Mouse (Mus musculus) liver, embryonic 16.5 days (tissue): ENCODE measurements around the gene Tubgcp3. TPM values are rescaled to one million over a fixed set of nuclear protein-coding genes. Genes with fewer than 3 reads are reported as not detected.
"Not testable (repeated sequence)": the region's sequence is repeated elsewhere in the genome, so short reads cannot be mapped to it uniquely, and the experiment has no call there.

Source experiments
- ATAC-seq: fragments of 200-750 bp; cut with Nextera tagmentation; 2 replicates; pipeline ENCODE4 v1.8.0; 2017; ENCODE audit warnings: low read depth, mild to moderate bottlenecking, moderate number of reproducible peaks, moderate library complexity
- H3K27ac ChIP-seq: fragments of 300-500 bp; sonication (generic); 2 replicates; pipeline ENCODE4 v1.5.1; 2014; ENCODE audit warnings: mild to moderate bottlenecking, low read length
- H3K27me3 ChIP-seq: fragments of 300-500 bp; sonication (generic); 2 replicates; pipeline ENCODE4 v1.6.1; 2014; ENCODE audit warnings: low read depth, low read length, mixed read lengths; ENCODE audit not compliant: control insufficient read depth, insufficient read depth
- H3K36me3 ChIP-seq: fragments of 300-500 bp; sonication (generic); 2 replicates; pipeline ENCODE4 v1.6.1; 2014; ENCODE audit warnings: mild to moderate bottlenecking; ENCODE audit not compliant: control insufficient read depth, insufficient read depth
- H3K4me1 ChIP-seq: fragments of 300-500 bp; sonication (generic); 2 replicates; pipeline ENCODE4 v1.6.1; 2014; ENCODE audit warnings: low read depth, low read length, mixed read lengths; ENCODE audit not compliant: control insufficient read depth
- H3K4me2 ChIP-seq: fragments of 300-500 bp; sonication (generic); 2 replicates; pipeline ENCODE4 v1.6.1; 2014; ENCODE audit warnings: low read depth, low read length, mixed read lengths
- H3K4me3 ChIP-seq: fragments of 300-500 bp; sonication (generic); 2 replicates; pipeline ENCODE4 v1.5.1; 2014; ENCODE audit warnings: low read depth, mild to moderate bottlenecking, low read length
- H3K9ac ChIP-seq: fragments of 300-500 bp; sonication (generic); 2 replicates; pipeline ENCODE4 v1.6.1; 2014; ENCODE audit warnings: low read depth, low read length
- H3K9me3 ChIP-seq: fragments of 300-500 bp; sonication (generic); replicated peaks from 2 replicates; pipeline ENCODE4 v1.6.1; 2016; ENCODE audit warnings: low read length; ENCODE audit not compliant: control insufficient read depth
- WGBS: fragments of 180-500 bp; shearing (Covaris S2); extraction: QIAGEN DNeasy Blood & Tissue Kit; methylation state at CpG from one replicate; pipeline ENCODE4 v1.1.7; 2014; ENCODE audit not compliant: insufficient replicate concordance; 5-methylcytosine and 5-hydroxymethylcytosine counted together
- polyA plus RNA-seq: library from polyadenylated mRNA; unstranded; fragments of >200 nt; fragmentation: Nextera tagmentation; extraction: Ambion mirVana; gene quantifications from 2 replicates; pipeline ENCODE4 v1.2.1, GENCODE M21; 2015

Gene Tubgcp3
- polyA plus RNA-seq, 1 experiment from 2014 or later, result 21.0 TPM

GRCm38 (mm10) chr8:12677529-12677928 lies 5.5 kb upstream of the Tubgcp3 start:
- Histone ChIP-seq H3K36me3 (no peaks in the 10 kb centered on the region), H3K4me3 (no peak overlapping the region), H3K27ac (no peak overlapping the region), H3K9me3 (no peaks in the 10 kb centered on the region), H3K4me2 (no peak overlapping the region), H3K27me3 (peaks cover 7% of the 10 kb centered on the region), H3K9ac (no peak overlapping the region), H3K4me1 (peaks cover 2% of the 10 kb centered on the region)
- WGBS, result 3% methylated on average over 7 of the region's 7 CpGs
- no peak for ATAC-seq

- Histone ChIP-seq H3K27ac (peak overlapping the region; percentile 72), H3K36me3 (no peaks in the 10 kb centered on the region; the same call in 1 of the 2 replicates), H3K4me1 (peaks cover 15% of the 10 kb centered on the region), H3K9me3 (no peaks in the 10 kb centered on the region), H3K4me3 (peak overlapping the region; percentile 91), H3K4me2 (peak overlapping the region; percentile 87), H3K9ac (peak overlapping the region; percentile 89), H3K27me3 (peaks cover 8% of the 10 kb centered on the region)
- ATAC-seq, result peak; percentile 72
- under 1% methylated on average over 38 of the region's 38 CpGs for WGBS
Measured at GRCm38 (mm10) chr8:12671473-12672055, 484 bp downstream of the Tubgcp3 start.

- Histone ChIP-seq H3K9me3 (no peaks in the 10 kb centered on the region), H3K27me3 (peaks cover 8% of the 10 kb centered on the region), H3K36me3 (no peaks in the 10 kb centered on the region; the same call in 1 of the 2 replicates), H3K4me2 (peak overlapping the region; percentile 87), H3K9ac (peak overlapping the region; percentile 89), H3K27ac (peak overlapping the region; percentile 72), H3K4me1 (peaks cover 15% of the 10 kb centered on the region), H3K4me3 (peak overlapping the region; percentile 91)
- 15% methylated on average over 6 of the region's 6 CpGs for WGBS
- ATAC-seq, result peak; percentile 82
Measured at GRCm38 (mm10) chr8:12670965-12671364, 1.1 kb downstream of the Tubgcp3 start.

GRCm38 (mm10) chr8:12668832-12669231 lies 3.2 kb downstream of the Tubgcp3 start:
- Histone ChIP-seq H3K27ac (no peak overlapping the region), H3K27me3 (peaks cover 8% of the 10 kb centered on the region), H3K4me3 (no peak overlapping the region), H3K9ac (no peak overlapping the region), H3K4me2 (no peak overlapping the region), H3K36me3 (no peaks in the 10 kb centered on the region; the same call in 1 of the 2 replicates), H3K9me3 (no peaks in the 10 kb centered on the region), H3K4me1 (peaks cover 18% of the 10 kb centered on the region)
- 87% methylated on average over 6 of the region's 6 CpGs for WGBS
- ATAC-seq, result no peak

GRCm38 (mm10) chr8:12666530-12666929 lies 5.5 kb downstream of the Tubgcp3 start:
- 86% methylated on average over 3 of the region's 3 CpGs for WGBS
- ATAC-seq, H3K4me2 ChIP-seq, H3K36me3 ChIP-seq, H3K27ac ChIP-seq, H3K9ac ChIP-seq, H3K9me3 ChIP-seq, H3K27me3 ChIP-seq, H3K4me3 ChIP-seq: not testable (repeated sequence)
- H3K4me1 ChIP-seq, result peaks cover 12% of the 10 kb centered on the region

GRCm38 (mm10) chr8:12663105-12663456 lies 9.0 kb downstream of the Tubgcp3 start:
- H3K27me3 ChIP-seq, result no peaks in the 10 kb centered on the region
- H3K4me3 ChIP-seq, result no peak overlapping the region
- peaks cover 4% of the 10 kb centered on the region for H3K4me1 ChIP-seq
- H3K4me2 ChIP-seq, result no peak overlapping the region
- H3K9me3 ChIP-seq, result no peaks in the 10 kb centered on the region
- H3K36me3 ChIP-seq, result peaks cover 20% of the 10 kb centered on the region
- H3K27ac ChIP-seq, result no peak overlapping the region
- no peak overlapping the region for H3K9ac ChIP-seq
- 76% methylated on average over 5 of the region's 5 CpGs for WGBS
- no peak for ATAC-seq

- H3K27me3 ChIP-seq, result no peaks in the 10 kb centered on the region
- H3K9me3 ChIP-seq, result no peaks in the 10 kb centered on the region
- no peak overlapping the region for H3K27ac ChIP-seq
- H3K4me3 ChIP-seq, result no peak overlapping the region
- no peak for ATAC-seq
- H3K9ac ChIP-seq, result no peak overlapping the region
- WGBS, result 85% methylated on average over 4 of the region's 4 CpGs
- H3K36me3 ChIP-seq, result peaks cover 25% of the 10 kb centered on the region
- no peak overlapping the region for H3K4me2 ChIP-seq
- peaks cover 4% of the 10 kb centered on the region for H3K4me1 ChIP-seq
Measured at GRCm38 (mm10) chr8:12662375-12663104, 9.5 kb downstream of the Tubgcp3 start.

GRCm38 (mm10) chr8:12657411-12657810 lies 14.6 kb downstream of the Tubgcp3 start:
- Histone ChIP-seq H3K9me3 (no peaks in the 10 kb centered on the region), H3K27me3 (no peaks in the 10 kb centered on the region), H3K27ac (no peak overlapping the region), H3K9ac (no peak overlapping the region), H3K4me3 (no peak overlapping the region), H3K4me1 (no peaks in the 10 kb centered on the region), H3K36me3 (peaks cover 66% of the 10 kb centered on the region), H3K4me2 (no peak overlapping the region)
- ATAC-seq, result no peak
- WGBS, result 92% methylated on average over 16 of the region's 16 CpGs

DNA sequence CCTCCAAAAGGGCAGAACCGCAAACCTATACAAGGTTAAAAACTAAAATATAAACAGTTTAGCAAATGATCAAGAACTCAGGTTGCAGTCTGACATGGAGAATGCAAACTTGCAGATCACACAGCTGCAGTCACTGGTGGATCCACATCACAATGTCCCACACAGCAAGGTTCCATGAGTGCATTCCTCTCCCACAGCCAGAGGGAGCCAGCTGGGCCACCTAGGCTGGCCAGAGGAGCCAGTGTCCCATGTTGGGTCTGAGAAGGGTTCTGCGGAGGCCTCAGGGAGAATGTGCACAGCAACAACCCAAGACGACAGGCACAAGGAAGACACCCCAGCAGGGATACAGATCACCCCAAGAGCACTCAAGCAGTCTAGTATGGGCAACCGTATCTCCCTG lies 20.8 kb downstream of the Tubgcp3 start:
- Histone ChIP-seq H3K4me2 (no peak overlapping the region), H3K27ac (no peak overlapping the region), H3K9me3 (no peaks in the 10 kb centered on the region), H3K4me1 (no peaks in the 10 kb centered on the region), H3K4me3 (no peak overlapping the region), H3K27me3 (no peaks in the 10 kb centered on the region), H3K9ac (no peak overlapping the region), H3K36me3 (peaks cover 62% of the 10 kb centered on the region)
- 86% methylated on average over 4 of the region's 4 CpGs for WGBS
- no peak for ATAC-seq
